Mouse (Mus musculus) thymus, postnatal 10 days (tissue): Measurements from ENCODE around the gene Zswim9.
"Not testable (repeated sequence)": the region's sequence is repeated elsewhere in the genome, so short reads cannot be mapped to it uniquely, and the experiment has no call there.

Source experiments
- DNase-seq, 2 experiments: peaks; one replicate each; pipeline ENCODE4 v3.0.0; 2021; ENCODE audit warnings: low spot score in 2 of 2

Zswim9 gene

GRCm38 (mm10) chr7:13278308-13278891 is at the start of gene Zswim9:
Gene Zswim9, minus strand, starts transcription at chr7:13278721.
- peak; percentile 90 to 91 for DNase-seq

GRCm38 (mm10) chr7:13324316-13324715 is 45.8 kb upstream of the Zswim9 start, which contains the start of gene Pla2g4c:
Gene Pla2g4c, plus strand, starts transcription at chr7:13324655.
- no peak for DNase-seq

- no peak for DNase-seq
Measured at GRCm38 (mm10) chr7:13321424-13321823, 42.9 kb upstream of the Zswim9 start.

GRCm38 (mm10) chr7:13314095-13314597 is 35.6 kb upstream of the Zswim9 start:
- DNase-seq: no peak

- no peak for DNase-seq
Measured at GRCm38 (mm10) chr7:13311401-13311800, 32.9 kb upstream of the Zswim9 start.

GRCm38 (mm10) chr7:13310493-13311199 is 32.1 kb upstream of the Zswim9 start:
- DNase-seq: no peak

- no peak for DNase-seq
Measured at GRCm38 (mm10) chr7:13309407-13309806, 30.9 kb upstream of the Zswim9 start.

- no peak for DNase-seq
Measured at GRCm38 (mm10) chr7:13303372-13303771, 24.9 kb upstream of the Zswim9 start.

GRCm38 (mm10) chr7:13302780-13303179 is 24.3 kb upstream of the Zswim9 start:
- DNase-seq: peak; percentile 56 to 57

- DNase-seq: no peak
Measured at GRCm38 (mm10) chr7:13301643-13302042, 23.1 kb upstream of the Zswim9 start.

GRCm38 (mm10) chr7:13298821-13299220 is 20.3 kb upstream of the Zswim9 start:
- DNase-seq: no peak

GRCm38 (mm10) chr7:13297636-13298035 is 19.1 kb upstream of the Zswim9 start:
- DNase-seq: no peak

- DNase-seq: no peak
Measured at GRCm38 (mm10) chr7:13295256-13295655, 16.7 kb upstream of the Zswim9 start.

GRCm38 (mm10) chr7:13293878-13294855 is 15.6 kb upstream of the Zswim9 start:
- no peak for DNase-seq

GRCm38 (mm10) chr7:13291370-13291769 is 12.8 kb upstream of the Zswim9 start:
- DNase-seq: no peak

GRCm38 (mm10) chr7:13290041-13290675 is 11.6 kb upstream of the Zswim9 start:
- DNase-seq: no peak

GRCm38 (mm10) chr7:13288621-13289020 is 10.1 kb upstream of the Zswim9 start:
- DNase-seq: peak in 1 of 2 experiments; percentile 20

GRCm38 (mm10) chr7:13278957-13279356 is 436 bp upstream of the Zswim9 start:
- DNase-seq: not testable (repeated sequence)

- DNase-seq: no peak
Measured at GRCm38 (mm10) chr7:13277833-13278232, 688 bp downstream of the Zswim9 start.

- DNase-seq: peak in 1 of 2 experiments; percentile 8
Measured at GRCm38 (mm10) chr7:13277081-13277480, 1.4 kb downstream of the Zswim9 start, which contains the start of gene Lig1. Gene Lig1, plus strand, starts transcription at chr7:13277283.

- no peak for DNase-seq
Measured at GRCm38 (mm10) chr7:13271704-13272103, 6.8 kb downstream of the Zswim9 start.
